Mouse (Mus musculus): ENCODE measurements at regions not wholly inside any gene's neighbourhood (a gene's known extent, or its start where the extent isn't known, plus 50 kb on each side); places are given as distances from the start of the nearest gene placed in this dataset.
A peak's percentile ranks its signal among the peaks of the same experiment; 100 is the strongest.

GRCm38 (mm10) chr6:76825953-76826352 lies 328.4 kb upstream of the Gm9008 start:
- Histone ChIP-seq H3K9me3 (ENCODE audit: control insufficient read depth, low read length) (no peaks in the 10 kb centered on the region), H3K27me3 (replicated peaks; ENCODE audit: control insufficient read depth, insufficient read depth, low read length) (no peaks in the 10 kb centered on the region), H3K4me2 (ENCODE audit: low read depth, low read length) (no peak overlapping the region), H3K4me3 (ENCODE audit: low read length) (no peak overlapping the region), H3K36me3 (ENCODE audit: control insufficient read depth, insufficient read depth, low read length) (no peaks in the 10 kb centered on the region), H3K9ac (ENCODE audit: low read depth, low read length) (no peak overlapping the region), H3K27ac (ENCODE audit: low read length) (no peak overlapping the region), H3K4me1 (ENCODE audit: control insufficient read depth, insufficient read depth, low read length) (no peaks in the 10 kb centered on the region)
- WGBS = 79% methylated on average over 5 of the region's 5 CpGs
- no peak for ATAC-seq

- H3K9me3 ChIP-seq (ENCODE audit: control insufficient read depth, low read length) = no peaks in the 10 kb centered on the region
- 47% methylated on average over 1 of the region's 1 CpGs for WGBS
These were observed 305.4 kb upstream of the Gm9008 start for GRCm38 (mm10) chr6:76802969-76803368.

GRCm38 (mm10) chr6:76780168-76780567 lies 282.6 kb upstream of the Gm9008 start:
- Histone ChIP-seq H3K4me2 (ENCODE audit: low read depth, low read length) (no peak overlapping the region), H3K27ac (ENCODE audit: low read length) (no peak overlapping the region), H3K4me3 (ENCODE audit: low read length) (no peak overlapping the region), H3K36me3 (ENCODE audit: control insufficient read depth, insufficient read depth, low read length) (no peaks in the 10 kb centered on the region), H3K9me3 (ENCODE audit: control insufficient read depth, low read length) (no peaks in the 10 kb centered on the region), H3K27me3 (replicated peaks; ENCODE audit: control insufficient read depth, insufficient read depth, low read length) (no peaks in the 10 kb centered on the region), H3K4me1 (ENCODE audit: control insufficient read depth, insufficient read depth, low read length) (no peaks in the 10 kb centered on the region), H3K9ac (ENCODE audit: low read depth, low read length) (no peak overlapping the region)
- 84% methylated on average over 3 of the region's 3 CpGs for WGBS
- no peak for ATAC-seq

More at GRCm38 (mm10) chr6:76802969-76803368, 305.4 kb upstream of the Gm9008 start:
- Histone ChIP-seq H3K27ac (ENCODE audit: low read length) (no peak overlapping the region), H3K4me3 (ENCODE audit: low read length) (no peak overlapping the region), H3K27me3 (replicated peaks; ENCODE audit: control insufficient read depth, insufficient read depth, low read length) (no peaks in the 10 kb centered on the region), H3K4me2 (ENCODE audit: low read depth, low read length) (no peak overlapping the region), H3K4me1 (ENCODE audit: control insufficient read depth, insufficient read depth, low read length) (no peaks in the 10 kb centered on the region), H3K36me3 (ENCODE audit: control insufficient read depth, insufficient read depth, low read length) (no peaks in the 10 kb centered on the region), H3K9ac (ENCODE audit: low read depth, low read length) (no peak overlapping the region)
- no peak for ATAC-seq

GRCm38 (mm10) chr6:76778201-76778600 lies 280.6 kb upstream of the Gm9008 start:
- Histone ChIP-seq H3K9ac (ENCODE audit: low read depth, low read length) (no peak overlapping the region), H3K9me3 (ENCODE audit: control insufficient read depth, low read length) (no peaks in the 10 kb centered on the region), H3K27ac (ENCODE audit: low read length) (no peak overlapping the region), H3K36me3 (ENCODE audit: control insufficient read depth, insufficient read depth, low read length) (no peaks in the 10 kb centered on the region), H3K4me3 (ENCODE audit: low read length) (no peak overlapping the region), H3K4me1 (ENCODE audit: control insufficient read depth, insufficient read depth, low read length) (no peaks in the 10 kb centered on the region), H3K4me2 (ENCODE audit: low read depth, low read length) (no peak overlapping the region), H3K27me3 (replicated peaks; ENCODE audit: control insufficient read depth, insufficient read depth, low read length) (no peaks in the 10 kb centered on the region)
- ATAC-seq = no peak
- 84% methylated on average over 1 of the region's 1 CpGs for WGBS

- Histone ChIP-seq H3K4me3 (ENCODE audit: low read length) (no peak overlapping the region), H3K9me3 (ENCODE audit: control insufficient read depth, low read length) (no peaks in the 10 kb centered on the region), H3K4me2 (ENCODE audit: low read depth, low read length) (no peak overlapping the region), H3K27ac (ENCODE audit: low read length) (no peak overlapping the region), H3K36me3 (ENCODE audit: control insufficient read depth, insufficient read depth, low read length) (no peaks in the 10 kb centered on the region), H3K4me1 (ENCODE audit: control insufficient read depth, insufficient read depth, low read length) (no peaks in the 10 kb centered on the region), H3K9ac (ENCODE audit: low read depth, low read length) (no peak overlapping the region), H3K27me3 (replicated peaks; ENCODE audit: control insufficient read depth, insufficient read depth, low read length) (no peaks in the 10 kb centered on the region)
- 87% methylated on average over 1 of the region's 1 CpGs for WGBS
- ATAC-seq = no peak
These were observed 279.5 kb upstream of the Gm9008 start for GRCm38 (mm10) chr6:76777080-76777479.

GRCm38 (mm10) chr6:76763852-76764251 lies 266.3 kb upstream of the Gm9008 start:
- H3K9me3 ChIP-seq (ENCODE audit: control insufficient read depth, low read length) = no peaks in the 10 kb centered on the region

GRCm38 (mm10) chr6:76754867-76755266 lies 257.3 kb upstream of the Gm9008 start:
- 36% methylated on average over 3 of the region's 3 CpGs for WGBS
- H3K27ac ChIP-seq (ENCODE audit: low read length) = no peak overlapping the region

More at GRCm38 (mm10) chr6:76763852-76764251, 266.3 kb upstream of the Gm9008 start:
- no peak for ATAC-seq
- Histone ChIP-seq H3K9ac (ENCODE audit: low read depth, low read length) (no peak overlapping the region), H3K27ac (ENCODE audit: low read length) (no peak overlapping the region), H3K4me2 (ENCODE audit: low read depth, low read length) (no peak overlapping the region), H3K4me1 (ENCODE audit: control insufficient read depth, insufficient read depth, low read length) (no peaks in the 10 kb centered on the region), H3K36me3 (ENCODE audit: control insufficient read depth, insufficient read depth, low read length) (no peaks in the 10 kb centered on the region), H3K27me3 (replicated peaks; ENCODE audit: control insufficient read depth, insufficient read depth, low read length) (no peaks in the 10 kb centered on the region), H3K4me3 (ENCODE audit: low read length) (no peak overlapping the region)
- 93% methylated on average over 7 of the region's 7 CpGs for WGBS

More at GRCm38 (mm10) chr6:76754867-76755266, 257.3 kb upstream of the Gm9008 start:
- no peaks in the 10 kb centered on the region for H3K27me3 ChIP-seq (replicated peaks; ENCODE audit: control insufficient read depth, insufficient read depth, low read length)
- peak; percentile 21; the same call in 1 of the 2 replicates for ATAC-seq
- H3K36me3 ChIP-seq (ENCODE audit: control insufficient read depth, insufficient read depth, low read length) = no peaks in the 10 kb centered on the region
- no peak overlapping the region for H3K9ac ChIP-seq (ENCODE audit: low read depth, low read length)
- H3K9me3 ChIP-seq (ENCODE audit: control insufficient read depth, low read length) = no peaks in the 10 kb centered on the region
- no peak overlapping the region for H3K4me2 ChIP-seq (ENCODE audit: low read depth, low read length)
- H3K4me1 ChIP-seq (ENCODE audit: control insufficient read depth, insufficient read depth, low read length) = no peaks in the 10 kb centered on the region
- no peak overlapping the region for H3K4me3 ChIP-seq (ENCODE audit: low read length)

All from intestine, embryonic 16.5 days (tissue).